Mouse (Mus musculus) NIH3T3 (cell line): ENCODE data around the gene Rab13.
A peak's percentile ranks its signal among the peaks of the same experiment; 100 is the strongest.

Source experiments
- DNase-seq: peaks from one replicate; pipeline ENCODE4 v3.0.0-alpha.2; 2012; ENCODE audit warnings: low read depth

Rab13 gene

GRCm38 (mm10) chr3:90263121-90263771 lies 49.8 kb downstream of the Rab13 start:
- DNase-seq = no peak

GRCm38 (mm10) chr3:90264687-90265033 lies 51.2 kb downstream of the Rab13 start:
- DNase-seq = no peak

- peak; percentile 92 for DNase-seq
Measured at GRCm38 (mm10) chr3:90265034-90265931, 51.8 kb downstream of the Rab13 start, which contains the start of gene Dennd4b. TSS of gene Dennd4b (plus strand) at chr3:90265185.

GRCm38 (mm10) chr3:90265932-90266741 lies 52.6 kb downstream of the Rab13 start:
- DNase-seq = peak; percentile 60

- DNase-seq = no peak
Measured at GRCm38 (mm10) chr3:90266901-90267775, 53.6 kb downstream of the Rab13 start.

- DNase-seq = no peak
Measured at GRCm38 (mm10) chr3:90268190-90268589, 54.7 kb downstream of the Rab13 start.

GRCm38 (mm10) chr3:90268971-90269370 lies 55.5 kb downstream of the Rab13 start:
- no peak for DNase-seq

- no peak for DNase-seq
Measured at GRCm38 (mm10) chr3:90270784-90271183, 57.3 kb downstream of the Rab13 start.

- no peak for DNase-seq
Measured at GRCm38 (mm10) chr3:90272170-90272569, 58.7 kb downstream of the Rab13 start.

GRCm38 (mm10) chr3:90273855-90274254 lies 60.4 kb downstream of the Rab13 start:
- no peak for DNase-seq

GRCm38 (mm10) chr3:90275286-90275685 lies 61.8 kb downstream of the Rab13 start:
- no peak for DNase-seq
